Mouse (Mus musculus) cerebellum, postnatal 25 days (tissue): Measurements from ENCODE around the gene Olfr239.
"Not testable (repeated sequence)": the region's sequence is repeated elsewhere in the genome, so short reads cannot be mapped to it uniquely, and the experiment has no call there.

Experiments
- DNase-seq, 2 experiments: peaks; one replicate each; pipeline ENCODE4 v3.0.0; 2021; ENCODE audit warnings: mixed read lengths in 2 of 2

The Olfr239 gene

GRCm38 (mm10) chr17:33191002-33191401 lies at the start of gene Olfr239:
Gene Olfr239 (plus strand): TSS chr17:33191302.
- DNase-seq, result not testable (repeated sequence)

GRCm38 (mm10) chr17:33168147-33168546 lies 23.0 kb upstream of the Olfr239 start, which contains the start of gene Olfr55:
Gene Olfr55 (plus strand): TSS chr17:33168447.
- DNase-seq, result not testable (repeated sequence)

GRCm38 (mm10) chr17:33221590-33221989 lies 30.5 kb downstream of the Olfr239 start, which contains the start of gene Olfr1564:
Gene Olfr1564 (minus strand): TSS chr17:33221690.
- DNase-seq, result no peak

- not testable (repeated sequence) for DNase-seq
Measured at GRCm38 (mm10) chr17:33236646-33237045, 45.5 kb downstream of the Olfr239 start.
